Mouse (Mus musculus): ENCODE measurements around the gene Nxpe5. TPM values are rescaled to one million over a fixed set of nuclear protein-coding genes. Genes with fewer than 3 reads are reported as not detected.

Gene Nxpe5
- polyA plus RNA-seq, 1 experiment, result not detected

- TF ChIP-seq MYOD1 (IDR thresholded peaks at IDR 0.05; ENCODE audit: control insufficient read depth in 1 of 3, insufficient read length in 2 of 3, low read depth in 2 of 3), result no peak
- TF ChIP-seq MYOG (IDR thresholded peaks at IDR 0.05; ENCODE audit: control insufficient read depth in 1 of 3, insufficient read depth in 1 of 3, insufficient read length in 2 of 3, low read depth in 2 of 3), result no peak
- TF ChIP-seq REST (IDR thresholded peaks at IDR 0.05; ENCODE audit: insufficient read depth, insufficient read length), result no peak
- no peak for TF ChIP-seq POLR2AphosphoS2 (IDR thresholded peaks at IDR 0.05; ENCODE audit: insufficient read length, low read depth)
- no peak for TF ChIP-seq MAX (IDR thresholded peaks at IDR 0.05; ENCODE audit: low read depth)
- no peak for TF ChIP-seq E2F4 (IDR thresholded peaks at IDR 0.05; ENCODE audit: insufficient read depth)
- TF ChIP-seq TCF3 (IDR thresholded peaks at IDR 0.05; ENCODE audit: insufficient read length, low read depth), result no peak
- no peak for TF ChIP-seq USF1 (IDR thresholded peaks at IDR 0.05; ENCODE audit: low read depth)
- no peak for TF ChIP-seq POLR2A (IDR thresholded peaks at IDR 0.05; ENCODE audit: insufficient read length, low read depth)
- no peak for TF ChIP-seq TCF12 (IDR thresholded peaks at IDR 0.05; ENCODE audit: insufficient read depth, poor library complexity, severe bottlenecking)
- H3K79me2 ChIP-seq (ENCODE audit: control insufficient read depth, insufficient read depth), result no peaks in the 10 kb centered on the region
These were observed 68.5 kb downstream of the Nxpe5 start for GRCm38 (mm10) chr5:138294158-138294557.

GRCm38 (mm10) chr5:138299613-138300012 is 73.9 kb downstream of the Nxpe5 start:
- Histone ChIP-seq H3ac (ENCODE audit: control insufficient read depth, insufficient read length) (no peak overlapping the region), H3K27me3 (ENCODE audit: control insufficient read depth, insufficient read depth, insufficient read length) (peaks cover 17% of the 10 kb centered on the region), H3K36me3 (ENCODE audit: control insufficient read depth, insufficient read depth) (no peaks in the 10 kb centered on the region), H3K79me2 (ENCODE audit: control insufficient read depth, insufficient read depth) (no peaks in the 10 kb centered on the region), H3K4me3 (no peak overlapping the region), H3K4me2 (ENCODE audit: low read depth) (no peak overlapping the region)
- TF ChIP-seq MYOD1 (IDR thresholded peaks at IDR 0.05; ENCODE audit: control insufficient read depth in 1 of 3, insufficient read length in 2 of 3, low read depth in 2 of 3) (no peak), MYOG (IDR thresholded peaks at IDR 0.05; ENCODE audit: control insufficient read depth in 1 of 3, insufficient read depth in 1 of 3, insufficient read length in 2 of 3, low read depth in 2 of 3) (no peak)

More at GRCm38 (mm10) chr5:138294158-138294557, 68.5 kb downstream of the Nxpe5 start:
- Histone ChIP-seq H3ac (ENCODE audit: control insufficient read depth, insufficient read length) (no peak overlapping the region), H3K4me3 (no peak overlapping the region), H3K27me3 (ENCODE audit: control insufficient read depth, insufficient read depth, insufficient read length) (peaks cover under 1% of the 10 kb centered on the region), H3K4me2 (ENCODE audit: low read depth) (no peak overlapping the region), H3K36me3 (ENCODE audit: control insufficient read depth, insufficient read depth) (no peaks in the 10 kb centered on the region)

Other genes starting within 250 kb of the Nxpe5 start
- gene Azgp1, start 244.4 kb upstream of the Nxpe5 start, polyA plus RNA-seq (2012; fragmentation: generic; extraction: Trizol), result not detected
- gene Smok3a, start 204.6 kb upstream of the Nxpe5 start, polyA plus RNA-seq (2012; fragmentation: generic; extraction: Trizol), result not detected
- not detected for gene Smok3b, start 204.5 kb upstream of the Nxpe5 start, polyA plus RNA-seq (2012; fragmentation: generic; extraction: Trizol)
- not detected for gene Smok3c, start 172.7 kb upstream of the Nxpe5 start, polyA plus RNA-seq (2012; fragmentation: generic; extraction: Trizol)
- 5.1 TPM for gene Zkscan1, start 140.8 kb upstream of the Nxpe5 start, polyA plus RNA-seq (2012; fragmentation: generic; extraction: Trizol)
- gene Zscan21, start 109.0 kb upstream of the Nxpe5 start, polyA plus RNA-seq (2012; fragmentation: generic; extraction: Trizol), result 12.3 TPM
- 3.0 TPM for gene Zfp113, start 70.2 kb upstream of the Nxpe5 start, polyA plus RNA-seq (2012; fragmentation: generic; extraction: Trizol)
- gene Cops6, start 64.8 kb upstream of the Nxpe5 start, polyA plus RNA-seq (2012; fragmentation: generic; extraction: Trizol), result 186 TPM
- gene Ap4m1, start 53.9 kb upstream of the Nxpe5 start, polyA plus RNA-seq (2012; fragmentation: generic; extraction: Trizol), result 10.4 TPM
- gene Mcm7, start 53.5 kb upstream of the Nxpe5 start, polyA plus RNA-seq (2012; fragmentation: generic; extraction: Trizol), result 55.4 TPM
- gene Taf6, start 38.4 kb upstream of the Nxpe5 start, polyA plus RNA-seq (2012; fragmentation: generic; extraction: Trizol), result 47.1 TPM
- gene Cnpy4, start 38.4 kb upstream of the Nxpe5 start, polyA plus RNA-seq (2012; fragmentation: generic; extraction: Trizol), result 11.5 TPM
- gene Mblac1, start 31.6 kb upstream of the Nxpe5 start, polyA plus RNA-seq (2012; fragmentation: generic; extraction: Trizol), result 2.5 TPM
- gene Lamtor4, start 29.6 kb downstream of the Nxpe5 start, polyA plus RNA-seq (2012; fragmentation: generic; extraction: Trizol), result 97.7 TPM
- 6.7 TPM for gene BC037034, start 38.1 kb downstream of the Nxpe5 start, polyA plus RNA-seq (2012; fragmentation: generic; extraction: Trizol)
- not detected for gene Gal3st4, start 46.9 kb downstream of the Nxpe5 start, polyA plus RNA-seq (2012; fragmentation: generic; extraction: Trizol)
- gene Gm43720, start 54.1 kb downstream of the Nxpe5 start, polyA plus RNA-seq (2012; fragmentation: generic; extraction: Trizol), result 0.01 TPM
- 0.54 TPM for gene Gpc2, start 54.1 kb downstream of the Nxpe5 start, polyA plus RNA-seq (2012; fragmentation: generic; extraction: Trizol)
- gene Stag3, start 54.3 kb downstream of the Nxpe5 start, polyA plus RNA-seq (2012; fragmentation: generic; extraction: Trizol), result 0.01 TPM
- 0.04 TPM for gene Pvrig, start 116.1 kb downstream of the Nxpe5 start, polyA plus RNA-seq (2012; fragmentation: generic; extraction: Trizol)
- 2.1 TPM for gene Zfp157, start 215.6 kb downstream of the Nxpe5 start, polyA plus RNA-seq (2012; fragmentation: generic; extraction: Trizol)